Mouse (Mus musculus): ENCODE measurements at regions not wholly inside any gene's neighbourhood (a gene's known extent, or its start where the extent isn't known, plus 50 kb on each side); places are given as distances from the start of the nearest gene placed in this dataset.

DNA sequence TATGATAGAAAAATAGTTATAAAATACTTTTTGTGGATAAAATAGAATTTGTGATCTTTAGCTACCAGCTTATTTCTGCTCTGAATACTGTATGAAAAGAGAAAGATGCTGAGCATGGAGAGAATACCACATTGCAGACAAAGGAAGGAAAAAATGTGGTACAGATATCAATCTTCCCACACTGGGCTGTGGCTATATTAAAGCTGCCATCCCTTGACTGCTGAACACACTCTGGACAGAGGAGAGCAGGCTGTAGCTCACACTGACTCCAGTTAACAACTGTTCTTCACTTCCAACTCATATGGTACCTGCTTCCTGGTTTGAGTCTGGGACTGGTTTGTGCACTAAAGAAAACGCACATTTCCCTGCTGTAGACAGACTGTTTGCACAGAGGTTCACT, 76.7 kb upstream of the Try4 start:
- H3K27ac ChIP-seq = no peak overlapping the region
- 68% methylated on average over 1 of the region's 1 CpGs for WGBS
- ATAC-seq (replicated peaks) = no peak
- H3K27me3 ChIP-seq (replicated peaks) = no peaks in the 10 kb centered on the region
- H3K9me3 ChIP-seq = no peaks in the 10 kb centered on the region
- H3K9ac ChIP-seq = no peak overlapping the region
- no peaks in the 10 kb centered on the region for H3K4me1 ChIP-seq
- H3K4me2 ChIP-seq = no peak overlapping the region
- no peak overlapping the region for H3K4me3 ChIP-seq
- H3K36me3 ChIP-seq (replicated peaks) = no peaks in the 10 kb centered on the region

DNA sequence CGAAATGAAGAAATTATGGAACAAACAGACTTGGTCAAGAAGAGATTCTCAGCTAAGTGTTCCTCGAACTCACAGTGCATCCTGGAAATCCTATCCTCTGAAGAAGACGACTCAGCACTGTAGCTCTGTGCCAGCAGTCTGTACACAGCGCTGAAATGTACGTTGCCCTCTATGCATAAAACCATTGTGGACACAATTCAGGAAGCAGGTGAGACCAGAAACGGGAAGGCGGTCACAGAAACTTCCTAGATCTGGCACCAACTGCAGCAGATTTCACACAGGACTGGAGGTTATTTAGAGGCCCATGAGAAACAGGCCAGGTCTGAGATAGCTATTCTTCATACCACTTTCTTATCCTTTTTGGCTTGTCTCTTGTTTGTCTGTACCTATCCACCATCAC, 83.7 kb upstream of the Try4 start:
- no peaks in the 10 kb centered on the region for H3K27me3 ChIP-seq (replicated peaks)
- no peak overlapping the region for H3K4me3 ChIP-seq
- no peak overlapping the region for H3K9ac ChIP-seq
- 89% methylated on average over 7 of the region's 7 CpGs for WGBS
- no peak overlapping the region for H3K4me2 ChIP-seq
- H3K4me1 ChIP-seq = no peaks in the 10 kb centered on the region
- no peak for ATAC-seq (replicated peaks)
- H3K36me3 ChIP-seq (replicated peaks) = no peaks in the 10 kb centered on the region
- H3K27ac ChIP-seq = no peak overlapping the region
- no peaks in the 10 kb centered on the region for H3K9me3 ChIP-seq

DNA sequence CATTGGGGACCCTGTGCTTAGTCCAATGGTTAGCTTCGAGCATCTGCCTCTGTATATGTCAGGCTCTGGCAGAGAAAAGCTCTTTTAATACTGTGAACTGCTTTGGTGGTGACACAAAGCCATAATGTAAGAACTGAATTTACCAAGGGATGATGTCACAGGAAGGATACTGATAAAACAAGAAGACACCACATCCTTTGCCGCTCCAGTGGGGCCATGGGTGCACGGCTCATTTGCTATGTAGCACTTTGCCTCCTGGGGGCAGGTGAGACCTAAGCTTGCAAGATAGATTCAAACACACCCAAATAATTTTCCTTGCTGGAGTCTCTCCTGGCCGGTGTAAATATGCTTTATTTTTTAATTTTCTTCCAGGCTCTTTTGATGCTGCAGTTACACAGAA, 86.2 kb upstream of the Try4 start:
- Histone ChIP-seq H3K27me3 (replicated peaks) (no peaks in the 10 kb centered on the region), H3K4me2 (no peak overlapping the region), H3K4me3 (no peak overlapping the region), H3K4me1 (no peaks in the 10 kb centered on the region), H3K27ac (no peak overlapping the region), H3K9me3 (no peaks in the 10 kb centered on the region), H3K9ac (no peak overlapping the region), H3K36me3 (replicated peaks) (no peaks in the 10 kb centered on the region)
- 90% methylated on average over 4 of the region's 4 CpGs for WGBS
- no peak for ATAC-seq (replicated peaks)

DNA sequence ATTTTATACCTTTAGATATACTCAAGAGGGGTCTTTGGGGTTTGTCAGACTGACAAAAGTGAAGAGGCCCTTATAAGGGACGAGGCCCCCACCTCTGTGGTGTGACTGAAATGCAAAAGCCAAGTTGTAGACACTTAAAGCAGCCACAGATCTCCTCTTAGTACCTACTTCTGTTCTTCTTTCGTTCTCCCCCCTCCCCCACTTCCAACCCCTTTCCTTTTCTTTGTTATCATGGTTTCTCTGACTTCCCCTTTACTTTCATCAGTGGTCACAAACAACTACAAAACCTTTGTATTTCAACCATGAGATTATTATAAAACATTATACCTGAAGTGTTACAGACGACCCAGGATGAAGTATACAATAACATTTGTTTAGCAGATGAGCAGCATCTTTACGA, 96.2 kb upstream of the Try4 start:
- Histone ChIP-seq H3K27ac (no peak overlapping the region), H3K4me3 (no peak overlapping the region), H3K4me1 (no peaks in the 10 kb centered on the region), H3K4me2 (no peak overlapping the region), H3K9me3 (no peaks in the 10 kb centered on the region), H3K27me3 (replicated peaks) (no peaks in the 10 kb centered on the region), H3K36me3 (replicated peaks) (no peaks in the 10 kb centered on the region), H3K9ac (no peak overlapping the region)
- WGBS = 72% methylated on average over 4 of the region's 4 CpGs
- no peak for ATAC-seq (replicated peaks)

DNA sequence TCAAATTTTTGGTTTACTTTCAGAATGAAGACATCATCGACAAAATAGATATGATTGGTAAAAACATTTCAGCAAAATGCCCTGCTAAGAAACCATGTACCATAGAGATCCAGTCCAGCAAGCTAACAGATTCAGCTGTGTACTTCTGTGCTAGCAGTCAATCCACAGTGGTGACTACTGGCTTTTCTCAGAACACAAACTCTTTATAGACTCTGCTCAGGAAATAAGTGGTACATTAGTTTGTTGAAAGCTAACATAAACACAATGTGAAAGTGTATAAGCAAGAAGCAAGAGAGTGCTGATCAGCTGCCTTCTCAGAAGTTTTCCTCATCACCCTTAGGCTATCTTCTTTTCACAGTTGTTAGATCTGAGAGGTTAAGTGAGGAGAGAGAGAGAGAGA, 99.2 kb upstream of the Try4 start:
- Histone ChIP-seq H3K36me3 (replicated peaks) (no peaks in the 10 kb centered on the region), H3K9me3 (no peaks in the 10 kb centered on the region), H3K4me1 (no peaks in the 10 kb centered on the region), H3K27me3 (replicated peaks) (no peaks in the 10 kb centered on the region), H3K9ac (no peak overlapping the region), H3K27ac (no peak overlapping the region), H3K4me3 (no peak overlapping the region), H3K4me2 (no peak overlapping the region)
- no peak for ATAC-seq (replicated peaks)
- 85% methylated on average over 1 of the region's 1 CpGs for WGBS

DNA sequence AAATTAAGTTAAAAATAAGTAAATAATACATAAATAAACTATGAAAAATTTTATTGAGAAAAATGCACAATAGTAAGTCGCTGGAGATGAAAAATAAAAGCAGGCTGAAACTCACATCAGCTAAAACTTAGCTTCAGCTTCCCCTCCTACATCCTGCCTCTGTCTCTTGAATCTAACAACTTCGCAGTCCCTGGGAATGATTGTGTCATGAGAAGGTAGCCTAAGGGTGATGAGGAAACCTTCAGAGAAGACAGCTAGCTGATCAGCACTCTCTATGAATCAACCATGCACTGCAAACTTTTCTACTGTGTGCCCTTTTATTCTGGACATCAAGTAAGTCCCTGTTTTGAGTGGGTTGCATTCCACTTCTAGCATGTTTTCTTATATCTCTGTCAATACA, 99.8 kb upstream of the Try4 start:
- Histone ChIP-seq H3K27ac (no peak overlapping the region), H3K36me3 (replicated peaks) (no peaks in the 10 kb centered on the region), H3K4me2 (no peak overlapping the region), H3K27me3 (replicated peaks) (no peaks in the 10 kb centered on the region), H3K9me3 (no peaks in the 10 kb centered on the region), H3K4me3 (no peak overlapping the region), H3K9ac (no peak overlapping the region), H3K4me1 (no peaks in the 10 kb centered on the region)
- 85% methylated on average over 2 of the region's 2 CpGs for WGBS
- ATAC-seq (replicated peaks) = no peak

DNA sequence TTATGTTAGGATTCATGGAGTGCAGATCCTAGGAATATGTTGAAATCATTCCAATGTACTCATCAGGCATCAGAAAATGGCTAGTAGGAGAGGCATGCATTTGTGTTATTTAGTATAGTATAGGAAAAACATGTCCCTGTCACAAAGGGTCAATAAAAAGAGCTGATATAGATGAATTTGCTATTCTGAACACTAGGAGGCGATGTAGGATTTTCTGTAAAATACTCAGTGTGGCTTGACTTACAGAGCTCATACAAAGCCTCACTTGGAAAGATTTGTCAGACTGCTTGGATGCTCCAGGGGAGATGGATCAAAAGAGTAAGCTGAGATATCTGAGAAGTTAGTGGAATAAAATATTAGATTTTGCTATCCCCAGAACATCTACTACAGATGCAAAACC, 107.6 kb upstream of the Try4 start:
- Histone ChIP-seq H3K36me3 (replicated peaks) (no peaks in the 10 kb centered on the region), H3K9ac (no peak overlapping the region), H3K4me3 (no peak overlapping the region), H3K9me3 (no peaks in the 10 kb centered on the region), H3K4me1 (no peaks in the 10 kb centered on the region), H3K27ac (no peak overlapping the region), H3K4me2 (no peak overlapping the region), H3K27me3 (replicated peaks) (no peaks in the 10 kb centered on the region)
- no peak for ATAC-seq (replicated peaks)
- 29% methylated on average over 1 of the region's 1 CpGs for WGBS

DNA sequence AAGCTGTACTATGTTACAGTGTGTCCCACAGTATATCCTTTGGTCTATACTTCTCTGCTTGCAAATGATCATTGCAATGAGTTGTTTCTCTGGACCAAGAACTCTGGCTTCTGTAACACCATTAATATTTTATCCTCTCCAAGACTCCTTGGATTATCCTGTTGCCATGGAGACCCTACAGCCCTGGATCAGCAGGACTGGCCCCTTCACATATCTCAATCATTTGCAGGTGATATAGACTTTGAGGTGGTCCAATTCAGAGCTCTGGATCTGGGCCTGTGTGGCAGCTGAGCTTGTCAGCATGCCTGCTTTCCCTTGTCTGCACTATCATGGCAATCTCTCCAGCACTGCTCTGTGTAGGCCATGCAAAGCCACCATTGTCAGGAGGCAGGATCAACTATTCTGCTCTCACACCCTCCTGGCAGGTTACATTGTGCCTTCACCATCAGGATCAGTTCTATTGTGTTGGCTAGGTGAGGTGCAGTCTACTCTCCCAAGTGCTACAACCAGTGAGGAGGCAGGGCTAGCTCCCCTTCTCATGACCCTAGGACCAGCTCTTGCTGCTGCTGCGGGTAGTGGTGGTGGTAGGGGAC, 110.2 kb upstream of the Try4 start:
- no peaks in the 10 kb centered on the region for H3K9me3 ChIP-seq
- no peak overlapping the region for H3K4me2 ChIP-seq
- no peaks in the 10 kb centered on the region for H3K36me3 ChIP-seq (replicated peaks)
- no peak overlapping the region for H3K9ac ChIP-seq
- H3K27me3 ChIP-seq (replicated peaks) = no peaks in the 10 kb centered on the region
- ATAC-seq (replicated peaks) = peak; percentile 85
- WGBS = 92% methylated on average over 1 of the region's 1 CpGs
- H3K4me3 ChIP-seq = no peak overlapping the region
- H3K4me1 ChIP-seq = no peaks in the 10 kb centered on the region
- H3K27ac ChIP-seq = no peak overlapping the region

DNA sequence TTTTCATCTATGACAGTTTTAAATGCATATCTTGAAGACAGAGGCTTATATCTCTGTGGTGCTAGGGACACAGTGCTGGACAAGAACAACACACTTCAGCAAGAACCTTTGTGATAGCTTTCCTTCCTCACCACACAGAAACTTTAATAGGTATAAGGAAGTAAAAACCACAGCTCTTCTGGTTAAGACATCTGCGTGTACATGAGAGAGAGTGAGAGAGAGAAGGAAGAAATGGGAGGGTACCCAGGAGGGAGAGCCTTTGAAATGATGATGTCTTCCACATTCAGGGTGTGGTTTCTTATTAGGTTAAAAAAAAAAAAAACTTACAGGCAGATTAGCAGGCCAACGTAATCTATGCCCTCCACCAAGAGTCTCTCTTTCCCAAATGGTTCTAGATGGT, 113.2 kb upstream of the Try4 start:
- no peak overlapping the region for H3K9ac ChIP-seq
- H3K4me1 ChIP-seq = no peaks in the 10 kb centered on the region
- H3K36me3 ChIP-seq (replicated peaks) = no peaks in the 10 kb centered on the region
- no peak overlapping the region for H3K4me3 ChIP-seq
- H3K27me3 ChIP-seq (replicated peaks) = no peaks in the 10 kb centered on the region
- ATAC-seq (replicated peaks) = no peak
- no peak overlapping the region for H3K4me2 ChIP-seq
- no peaks in the 10 kb centered on the region for H3K9me3 ChIP-seq
- no peak overlapping the region for H3K27ac ChIP-seq
- WGBS = 75% methylated on average over 2 of the region's 2 CpGs

DNA sequence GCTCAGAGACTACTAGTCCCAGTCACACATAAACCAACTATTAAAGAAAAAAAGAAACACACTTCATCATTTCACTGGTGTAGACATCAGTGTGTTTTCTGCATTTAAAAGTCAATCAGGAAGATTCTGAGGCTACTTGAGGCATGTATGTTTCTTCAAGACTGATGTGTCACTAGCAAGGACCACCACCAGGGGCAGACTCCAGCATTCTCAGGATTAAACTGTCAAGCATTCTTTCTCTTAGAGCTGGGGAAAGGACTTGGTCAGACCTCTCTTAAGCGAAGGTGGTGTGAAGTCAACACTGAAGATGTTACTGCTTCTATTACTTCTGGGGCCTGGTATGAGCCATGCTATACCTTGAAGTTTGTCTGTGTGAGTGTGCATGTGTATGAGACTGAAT, 114.1 kb upstream of the Try4 start:
- Histone ChIP-seq H3K27ac (no peak overlapping the region), H3K9me3 (no peaks in the 10 kb centered on the region), H3K27me3 (replicated peaks) (no peaks in the 10 kb centered on the region), H3K9ac (no peak overlapping the region), H3K4me3 (no peak overlapping the region), H3K36me3 (replicated peaks) (no peaks in the 10 kb centered on the region), H3K4me1 (no peaks in the 10 kb centered on the region), H3K4me2 (no peak overlapping the region)
- WGBS = 74% methylated on average over 1 of the region's 1 CpGs
- ATAC-seq (replicated peaks) = no peak

DNA sequence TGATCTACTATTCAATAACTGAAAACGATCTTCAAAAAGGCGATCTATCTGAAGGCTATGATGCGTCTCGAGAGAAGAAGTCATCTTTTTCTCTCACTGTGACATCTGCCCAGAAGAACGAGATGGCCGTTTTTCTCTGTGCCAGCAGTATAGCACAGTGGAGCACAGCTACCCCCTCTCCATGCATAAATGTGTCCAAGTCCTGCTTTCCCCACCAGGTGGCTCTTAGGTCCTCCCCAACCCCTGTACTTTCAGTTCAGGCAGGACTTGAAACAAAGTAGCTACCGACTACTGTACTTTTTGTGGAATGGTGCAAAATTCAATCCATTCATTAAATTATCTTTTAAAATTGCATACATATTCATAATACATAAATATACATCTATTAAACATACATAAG, 123.2 kb upstream of the Try4 start:
- Histone ChIP-seq H3K27ac (no peak overlapping the region), H3K4me2 (no peak overlapping the region), H3K4me1 (no peaks in the 10 kb centered on the region), H3K36me3 (replicated peaks) (no peaks in the 10 kb centered on the region), H3K4me3 (no peak overlapping the region), H3K9ac (no peak overlapping the region), H3K27me3 (replicated peaks) (no peaks in the 10 kb centered on the region), H3K9me3 (no peaks in the 10 kb centered on the region)
- ATAC-seq (replicated peaks) = no peak
- 87% methylated on average over 7 of the region's 7 CpGs for WGBS

DNA sequence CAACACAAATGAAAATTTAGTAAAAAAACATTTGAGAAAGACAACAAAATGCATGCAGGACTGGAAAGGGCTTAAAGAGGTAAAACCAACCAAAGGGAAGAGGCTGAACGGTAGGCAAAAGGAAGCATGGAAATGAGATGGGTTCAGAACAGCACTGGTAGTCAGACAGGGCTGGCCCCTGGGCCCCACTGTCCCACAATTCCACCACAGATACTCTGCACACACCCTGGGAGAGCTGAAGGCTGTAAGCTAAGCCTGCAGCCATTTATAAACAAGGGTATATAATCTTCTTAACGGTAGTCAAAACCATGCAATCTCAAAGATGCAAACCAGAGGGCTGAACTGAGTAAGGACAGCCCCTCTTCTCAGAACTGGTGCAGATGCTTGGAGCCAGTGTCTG, 124.0 kb upstream of the Try4 start:
- no peaks in the 10 kb centered on the region for H3K27me3 ChIP-seq (replicated peaks)
- no peak overlapping the region for H3K4me2 ChIP-seq
- no peak overlapping the region for H3K9ac ChIP-seq
- H3K4me3 ChIP-seq = no peak overlapping the region
- ATAC-seq (replicated peaks) = no peak
- WGBS = 78% methylated on average over 2 of the region's 2 CpGs
- H3K27ac ChIP-seq = no peak overlapping the region
- H3K4me1 ChIP-seq = no peaks in the 10 kb centered on the region
- H3K9me3 ChIP-seq = no peaks in the 10 kb centered on the region
- H3K36me3 ChIP-seq (replicated peaks) = no peaks in the 10 kb centered on the region

DNA sequence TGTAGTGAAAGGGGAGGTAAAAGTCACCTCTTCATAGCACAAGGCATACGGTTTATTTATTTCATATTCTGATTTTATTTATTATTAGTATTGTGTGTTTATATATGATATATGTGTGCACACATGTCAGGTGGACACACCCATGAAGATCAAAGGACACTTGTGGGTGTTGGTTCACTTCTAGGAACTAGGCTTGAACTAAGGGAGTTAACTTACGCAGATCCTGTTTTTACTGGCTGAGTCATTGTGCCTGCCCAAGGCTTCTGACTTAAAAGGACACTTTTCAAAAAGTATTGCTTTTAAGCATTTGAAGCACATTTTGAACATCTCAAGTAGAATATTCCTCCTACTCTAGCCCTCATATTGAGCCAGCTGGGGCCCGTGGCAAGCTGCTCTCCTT, 124.9 kb upstream of the Try4 start:
- Histone ChIP-seq H3K4me2 (no peak overlapping the region), H3K36me3 (replicated peaks) (no peaks in the 10 kb centered on the region), H3K4me3 (no peak overlapping the region), H3K27me3 (replicated peaks) (no peaks in the 10 kb centered on the region), H3K4me1 (no peaks in the 10 kb centered on the region), H3K27ac (no peak overlapping the region), H3K9me3 (no peaks in the 10 kb centered on the region), H3K9ac (no peak overlapping the region)
- ATAC-seq (replicated peaks) = no peak
- 89% methylated on average over 3 of the region's 3 CpGs for WGBS

DNA sequence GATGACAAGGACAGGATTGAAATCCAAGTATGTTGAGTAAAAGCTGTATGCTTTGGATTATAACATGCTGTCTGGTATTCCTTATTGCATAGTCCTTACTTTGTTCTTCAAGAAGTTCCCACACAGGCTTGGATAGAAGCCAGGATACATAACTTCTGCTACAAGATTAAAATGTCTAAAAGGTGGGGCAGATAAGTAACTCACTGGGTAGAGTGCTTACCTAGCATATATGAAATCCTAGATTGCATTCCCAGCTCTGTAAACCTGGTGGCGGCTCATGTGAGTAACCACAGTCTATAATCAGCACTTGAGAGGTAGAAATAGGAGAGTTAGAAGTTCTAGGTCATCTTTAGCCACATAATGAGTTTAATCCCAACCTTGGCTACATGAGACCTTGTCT, 126.0 kb upstream of the Try4 start:
- WGBS = 92% methylated on average over 1 of the region's 1 CpGs
- no peak for ATAC-seq (replicated peaks)
- Histone ChIP-seq H3K4me1 (no peaks in the 10 kb centered on the region), H3K27ac (no peak overlapping the region), H3K4me3 (no peak overlapping the region), H3K36me3 (replicated peaks) (no peaks in the 10 kb centered on the region), H3K9ac (no peak overlapping the region), H3K9me3 (no peaks in the 10 kb centered on the region), H3K4me2 (no peak overlapping the region), H3K27me3 (replicated peaks) (no peaks in the 10 kb centered on the region)
